Mouse (Mus musculus) myocyte (in vitro differentiated cells): Measurements from ENCODE around the gene Slc38a1. TPM values are rescaled to one million over a fixed set of nuclear protein-coding genes. Genes with fewer than 3 reads are reported as not detected.

Experiments used
- H3K27me3 ChIP-seq: one replicate; pipeline ENCODE4 v1.6.1; 2011; ENCODE audit not compliant: control insufficient read depth, insufficient read depth, insufficient read length
- H3K36me3 ChIP-seq: one replicate; pipeline ENCODE4 v1.6.1; 2011; ENCODE audit not compliant: control insufficient read depth, insufficient read depth
- H3K4me2 ChIP-seq: one replicate; pipeline ENCODE4 v1.6.1; 2011; ENCODE audit warnings: low read depth, control low read depth
- H3K4me3 ChIP-seq: one replicate; pipeline ENCODE4 v1.5.1; 2011; ENCODE audit warnings: mild to moderate bottlenecking, control low read depth, moderate library complexity
- H3K79me2 ChIP-seq: one replicate; pipeline ENCODE4 v1.6.1; 2011; ENCODE audit not compliant: control insufficient read depth, insufficient read depth
- H3ac ChIP-seq: one replicate; pipeline ENCODE4 v1.6.1; 2011; ENCODE audit not compliant: control insufficient read depth, insufficient read length
- CEBPB ChIP-seq: IDR thresholded peaks from 2 replicates; pipeline ENCODE4 v1.6.1; 2011; ENCODE audit warnings: mild to moderate bottlenecking, moderate library complexity; ENCODE audit not compliant: poor library complexity, insufficient read depth, severe bottlenecking
- E2F4 ChIP-seq: IDR thresholded peaks from one replicate; pipeline ENCODE4 v1.6.1; 2011; ENCODE audit warnings: mild to moderate bottlenecking, control low read depth, moderate library complexity; ENCODE audit not compliant: insufficient read depth
- MAX ChIP-seq: IDR thresholded peaks from one replicate; pipeline ENCODE4 v1.6.1; 2011; ENCODE audit warnings: low read depth, mild to moderate bottlenecking, control low read depth
- MYOD1 ChIP-seq, 3 experiments: IDR thresholded peaks; one replicate each; pipeline ENCODE4 v1.6.1; 2011; ENCODE audit warnings: control low read depth in 2 of 3, low read depth in 2 of 3, mild to moderate bottlenecking in 2 of 3, moderate library complexity in 1 of 3; ENCODE audit not compliant: insufficient read length in 2 of 3, control insufficient read depth in 1 of 3
- MYOG ChIP-seq, 3 experiments: IDR thresholded peaks; one replicate each; pipeline ENCODE4 v1.6.1; 2011; ENCODE audit warnings: control low read depth in 2 of 3, low read depth in 2 of 3, mild to moderate bottlenecking in 2 of 3; ENCODE audit not compliant: insufficient read length in 2 of 3, control insufficient read depth in 1 of 3, insufficient read depth in 1 of 3
- POLR2A ChIP-seq: IDR thresholded peaks from one replicate; pipeline ENCODE4 v1.6.1; 2011; ENCODE audit warnings: low read depth, mild to moderate bottlenecking, control low read depth, moderate library complexity; ENCODE audit not compliant: insufficient read length
- POLR2AphosphoS2 ChIP-seq: IDR thresholded peaks from one replicate; pipeline ENCODE4 v1.6.1; 2011; ENCODE audit warnings: low read depth, control low read depth; ENCODE audit not compliant: insufficient read length
- REST ChIP-seq: IDR thresholded peaks from one replicate; pipeline ENCODE4 v1.6.1; 2011; ENCODE audit warnings: mild to moderate bottlenecking, control low read depth, moderate library complexity; ENCODE audit not compliant: insufficient read depth, insufficient read length
- SRF ChIP-seq: IDR thresholded peaks from one replicate; pipeline ENCODE4 v1.6.1; 2011; ENCODE audit warnings: low read depth; ENCODE audit not compliant: control insufficient read depth, insufficient read length
- TCF12 ChIP-seq: IDR thresholded peaks from one replicate; pipeline ENCODE4 v1.6.1; 2011; ENCODE audit warnings: mild to moderate bottlenecking, control low read depth; ENCODE audit not compliant: poor library complexity, insufficient read depth, severe bottlenecking
- TCF3 ChIP-seq: IDR thresholded peaks from one replicate; pipeline ENCODE4 v1.6.1; 2011; ENCODE audit warnings: low read depth, control low read depth; ENCODE audit not compliant: insufficient read length
- USF1 ChIP-seq: IDR thresholded peaks from one replicate; pipeline ENCODE4 v1.6.1; 2011; ENCODE audit warnings: low read depth, mild to moderate bottlenecking, control low read depth, moderate library complexity
- polyA plus RNA-seq: library from polyadenylated mRNA; unstranded; fragments of >200 nt; fragmentation: generic; extraction: Trizol; gene quantifications from one replicate; pipeline ENCODE4 v1.2.1, GENCODE M21; 2012; ENCODE audit warnings: missing spikeins

The Slc38a1 gene
- polyA plus RNA-seq, 1 experiment: 28.5 TPM

DNA sequence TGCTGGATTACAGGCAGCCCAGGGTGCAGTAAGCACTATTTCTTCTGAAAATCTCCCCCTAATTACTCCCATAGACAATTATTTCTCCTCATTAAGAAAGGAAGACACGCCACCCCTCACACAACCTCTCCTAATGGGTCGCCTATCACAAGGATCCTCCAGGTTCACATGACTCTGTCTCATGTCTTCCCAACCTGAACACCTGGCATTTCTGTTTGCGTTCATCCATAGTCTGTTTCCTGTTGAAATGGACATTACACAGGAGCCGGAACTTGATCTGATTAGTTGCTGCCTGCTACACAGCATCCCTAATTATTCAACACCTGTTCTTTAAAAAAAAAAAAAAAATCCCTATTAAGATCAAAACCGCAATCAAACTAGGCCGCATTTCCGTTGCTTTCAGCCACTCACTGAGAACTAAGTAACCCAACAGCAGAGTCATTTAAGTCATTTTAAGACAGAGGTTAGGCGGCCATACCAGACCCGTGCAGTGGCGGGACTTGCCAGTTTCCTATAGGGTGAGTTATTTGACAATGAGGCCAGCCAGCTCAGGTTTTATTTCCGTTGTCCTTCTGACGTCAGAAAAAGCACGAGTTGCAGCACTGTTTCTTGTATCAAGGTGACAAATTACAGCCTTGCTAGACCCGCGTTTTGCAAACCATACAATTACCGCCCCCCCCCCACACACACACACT is 2.3 kb downstream of the Slc38a1 start:
- H3K36me3 ChIP-seq: no peaks in the 10 kb centered on the region
- H3K27me3 ChIP-seq: no peaks in the 10 kb centered on the region
- TF ChIP-seq TCF3 (no peak), POLR2AphosphoS2 (no peak), MAX (no peak), SRF (no peak), MYOD1 (IDR thresholded peaks at IDR 0.05; ENCODE audit: control insufficient read depth in 1 of 3, insufficient read length in 2 of 3, low read depth in 2 of 3) (no peak), MYOG (IDR thresholded peaks at IDR 0.05; ENCODE audit: control insufficient read depth in 1 of 3, insufficient read depth in 1 of 3, insufficient read length in 2 of 3, low read depth in 2 of 3) (no peak), REST (no peak), POLR2A (no peak)
- H3K4me2 ChIP-seq: peak overlapping the region; percentile 81
- peaks cover 63% of the 10 kb centered on the region for H3K79me2 ChIP-seq
- peak overlapping the region; percentile 83 for H3K4me3 ChIP-seq
- peak overlapping the region; percentile 78 for H3ac ChIP-seq

DNA sequence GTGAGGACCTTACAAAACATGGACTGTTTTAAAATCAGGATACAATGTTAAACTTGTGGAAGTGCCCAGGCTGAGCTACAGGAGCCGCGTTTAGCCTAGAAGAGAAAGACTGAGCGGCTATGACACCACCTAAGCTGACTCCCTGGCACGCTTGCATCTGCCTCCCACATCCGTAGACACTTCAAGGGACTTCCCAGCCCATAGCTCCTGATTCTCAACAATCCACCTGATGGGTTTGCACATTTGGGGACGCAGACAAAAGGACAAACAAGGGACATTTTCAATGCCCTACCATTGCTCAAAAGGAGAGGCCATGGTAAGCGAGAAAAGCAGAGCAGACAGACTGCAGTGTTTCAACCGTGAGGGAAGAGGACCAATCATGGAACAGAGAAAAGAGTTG is 3.1 kb downstream of the Slc38a1 start:
- Histone ChIP-seq H3ac (no peak overlapping the region), H3K79me2 (peaks cover 70% of the 10 kb centered on the region), H3K4me2 (peak overlapping the region; percentile 81), H3K36me3 (no peaks in the 10 kb centered on the region), H3K27me3 (no peaks in the 10 kb centered on the region), H3K4me3 (peak overlapping the region; percentile 83)
- TF ChIP-seq REST: no peak
- no peak for TF ChIP-seq MYOD1 (IDR thresholded peaks at IDR 0.05; ENCODE audit: control insufficient read depth in 1 of 3, insufficient read length in 2 of 3, low read depth in 2 of 3)
- no peak for TF ChIP-seq POLR2AphosphoS2
- TF ChIP-seq USF1: no peak
- TF ChIP-seq MAX: no peak
- TF ChIP-seq E2F4: no peak
- no peak for TF ChIP-seq TCF3
- no peak for TF ChIP-seq POLR2A
- TF ChIP-seq CEBPB: no peak
- no peak for TF ChIP-seq MYOG (IDR thresholded peaks at IDR 0.05; ENCODE audit: control insufficient read depth in 1 of 3, insufficient read depth in 1 of 3, insufficient read length in 2 of 3, low read depth in 2 of 3)
- no peak for TF ChIP-seq SRF
- no peak for TF ChIP-seq TCF12

DNA sequence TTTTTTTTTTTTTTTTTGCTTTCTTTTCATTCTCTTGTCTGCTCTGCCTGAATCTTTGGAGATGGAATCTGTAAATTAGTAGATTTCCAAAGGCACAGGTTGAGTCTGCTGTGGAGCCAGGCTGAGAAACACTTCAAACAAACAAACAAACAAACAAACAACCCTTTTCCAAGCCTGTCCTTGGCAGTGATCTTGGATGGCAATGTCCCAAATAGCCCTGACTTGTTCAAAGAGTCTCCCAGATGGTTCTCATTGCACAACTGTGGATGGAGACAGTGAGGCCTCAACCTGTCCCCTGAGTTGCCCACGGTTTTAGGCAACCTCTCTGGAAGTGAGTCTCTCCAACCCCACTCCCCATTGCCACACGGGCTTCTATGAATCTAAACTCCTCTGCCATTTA is 4.1 kb downstream of the Slc38a1 start:
- H3ac ChIP-seq: no peak overlapping the region
- peak overlapping the region; percentile 83 for H3K4me3 ChIP-seq
- peaks cover 76% of the 10 kb centered on the region for H3K79me2 ChIP-seq
- no peaks in the 10 kb centered on the region for H3K36me3 ChIP-seq
- peak overlapping the region; percentile 81 for H3K4me2 ChIP-seq
- no peak for TF ChIP-seq SRF
- no peak for TF ChIP-seq CEBPB
- no peak for TF ChIP-seq POLR2A
- no peak for TF ChIP-seq E2F4
- no peak for TF ChIP-seq TCF12
- TF ChIP-seq MYOG (IDR thresholded peaks at IDR 0.05; ENCODE audit: control insufficient read depth in 1 of 3, insufficient read depth in 1 of 3, insufficient read length in 2 of 3, low read depth in 2 of 3): no peak
- no peak for TF ChIP-seq MAX
- no peak for TF ChIP-seq TCF3
- TF ChIP-seq POLR2AphosphoS2: no peak
- TF ChIP-seq USF1: no peak
- TF ChIP-seq MYOD1 (IDR thresholded peaks at IDR 0.05; ENCODE audit: control insufficient read depth in 1 of 3, insufficient read length in 2 of 3, low read depth in 2 of 3): no peak
- no peak for TF ChIP-seq REST
- no peaks in the 10 kb centered on the region for H3K27me3 ChIP-seq

DNA sequence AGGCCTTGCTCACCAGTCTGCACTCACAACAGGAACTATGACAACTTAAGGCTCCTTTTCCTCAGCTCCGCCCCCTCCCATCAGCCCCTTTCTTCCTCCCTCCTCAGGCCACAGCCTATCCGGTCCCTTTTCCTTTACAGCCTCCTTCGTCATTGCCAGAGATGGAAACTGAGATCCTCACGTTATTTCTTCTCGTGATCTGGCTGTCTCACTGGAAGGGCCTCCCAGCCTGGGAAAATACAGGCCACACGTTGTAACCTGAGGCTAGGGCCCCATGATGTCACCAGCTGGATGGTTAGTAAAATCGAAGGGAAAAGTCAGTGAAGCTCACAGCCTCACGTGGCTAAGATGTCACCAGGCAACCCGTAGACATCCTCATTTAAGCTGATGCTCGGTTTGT is 4.5 kb downstream of the Slc38a1 start:
- Histone ChIP-seq H3K4me3 (peak overlapping the region; percentile 83), H3K4me2 (peak overlapping the region; percentile 81), H3K27me3 (no peaks in the 10 kb centered on the region), H3K36me3 (no peaks in the 10 kb centered on the region), H3ac (no peak overlapping the region), H3K79me2 (peaks cover 80% of the 10 kb centered on the region)
- TF ChIP-seq USF1 (peak; percentile 78), CEBPB (0 out of 2 replicates have a peak, but pooled peaks have one; percentile 0), REST (no peak)

DNA sequence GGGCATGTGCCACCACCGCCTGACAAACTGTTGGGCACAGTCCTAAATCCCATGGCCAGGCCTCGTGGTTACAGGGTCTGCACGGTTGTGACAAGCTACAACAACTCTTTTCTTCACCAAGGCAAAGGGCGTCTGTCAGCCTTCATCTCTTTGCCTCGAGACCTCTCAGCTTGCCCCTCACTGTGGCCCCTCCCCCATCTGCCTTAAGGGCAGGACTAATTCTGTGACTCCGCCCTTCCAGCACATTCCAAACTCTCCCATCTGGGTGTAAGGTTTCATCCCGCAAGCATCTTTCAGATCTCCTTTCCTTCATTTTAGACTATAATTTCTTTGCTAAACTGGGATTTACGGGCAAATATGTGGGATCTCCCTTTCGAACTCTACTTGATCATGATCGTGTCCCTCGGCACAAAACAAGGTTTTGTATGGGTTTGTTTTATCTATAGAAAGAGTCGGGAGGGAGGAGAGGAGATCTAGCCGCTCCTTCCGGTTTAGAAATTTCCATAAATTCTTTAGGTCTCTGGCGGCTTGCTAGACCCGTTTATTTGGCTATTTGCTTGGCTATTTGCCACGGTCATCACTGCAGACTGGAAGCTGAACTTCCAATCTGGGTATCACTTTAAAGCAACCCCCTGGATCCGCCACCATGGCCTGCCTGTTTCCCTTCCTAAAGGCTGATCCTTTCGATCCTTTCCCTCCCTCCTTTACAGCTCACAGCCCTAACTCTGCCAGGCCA is 7.9 kb downstream of the Slc38a1 start:
- H3K4me3 ChIP-seq: no peak overlapping the region
- peaks cover 94% of the 10 kb centered on the region for H3K79me2 ChIP-seq
- H3K4me2 ChIP-seq: no peak overlapping the region
- no peaks in the 10 kb centered on the region for H3K27me3 ChIP-seq
- H3ac ChIP-seq: no peak overlapping the region
- H3K36me3 ChIP-seq: no peaks in the 10 kb centered on the region
- TF ChIP-seq USF1: no peak
- TF ChIP-seq MYOD1 (IDR thresholded peaks at IDR 0.05; ENCODE audit: control insufficient read depth in 1 of 3, insufficient read length in 2 of 3, low read depth in 2 of 3): no peak
- TF ChIP-seq MAX: no peak
- no peak for TF ChIP-seq REST
- TF ChIP-seq E2F4: no peak
- no peak for TF ChIP-seq SRF
- TF ChIP-seq MYOG (IDR thresholded peaks at IDR 0.05; ENCODE audit: control insufficient read depth in 1 of 3, insufficient read depth in 1 of 3, insufficient read length in 2 of 3, low read depth in 2 of 3): no peak
